Mouse (Mus musculus): Measurements from ENCODE around the gene Nlrp4a. TPM values are rescaled to one million over a fixed set of nuclear protein-coding genes. Genes with fewer than 3 reads are reported as not detected.
"Not testable (repeated sequence)": the region's sequence is repeated elsewhere in the genome, so short reads cannot be mapped to it uniquely, and the experiment has no call there.

Gene Nlrp4a
- not detected in 2 replicates for polyA plus RNA-seq (2015; fragmentation: Nextera tagmentation; extraction: Ambion mirVana)

GRCm38 (mm10) chr7:26434813-26435212 lies at the start of gene Nlrp4a:
Nlrp4a (plus strand) TSS chr7:26435113.
- no peak for DNase-seq (ENCODE audit: low spot score)

DNA sequence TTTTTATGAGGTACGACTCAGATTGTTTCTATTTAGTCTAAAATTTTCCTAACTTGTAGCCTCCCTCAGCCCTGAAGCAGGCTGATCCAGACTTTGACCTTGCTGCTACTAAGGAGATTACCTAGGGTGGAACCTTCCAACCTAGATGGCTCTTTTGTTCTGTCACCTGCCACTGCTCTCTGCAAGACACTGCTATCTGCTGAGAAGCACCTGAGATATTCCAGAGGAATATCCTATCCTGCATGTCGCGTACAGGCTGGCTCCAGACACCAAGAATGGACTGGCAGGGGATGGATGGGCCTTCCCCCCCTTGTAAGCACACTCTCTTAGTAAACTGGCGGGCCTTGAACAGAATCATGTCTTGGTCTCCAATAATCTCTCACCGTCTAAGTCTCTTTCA lies 48.2 kb upstream of the Nlrp4a start:
- DNase-seq (ENCODE audit: low spot score) = not testable (repeated sequence)

- not testable (repeated sequence) for DNase-seq (ENCODE audit: low spot score)
Measured at GRCm38 (mm10) chr7:26391137-26391536, 43.8 kb upstream of the Nlrp4a start.

DNA sequence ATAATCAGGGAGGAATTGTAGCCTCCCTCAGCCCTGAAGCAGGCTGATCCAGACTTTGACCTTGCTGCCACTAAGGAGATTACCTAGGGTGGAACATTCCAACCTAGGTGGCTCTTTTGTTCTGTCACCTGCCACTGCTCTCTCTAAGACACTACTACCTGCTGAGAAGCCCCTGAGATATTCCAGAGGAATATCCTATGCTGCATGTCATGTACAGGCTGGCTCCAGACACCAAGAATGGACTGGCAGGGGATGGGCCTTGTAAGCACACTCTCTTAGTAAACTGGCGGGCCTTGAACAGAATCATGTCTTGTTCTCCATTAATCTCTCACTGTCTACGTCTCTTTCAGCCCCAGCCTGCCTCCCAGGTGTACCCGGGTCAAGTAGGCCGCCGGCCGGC lies 43.1 kb upstream of the Nlrp4a start:
- not testable (repeated sequence) for DNase-seq (ENCODE audit: low spot score)

GRCm38 (mm10) chr7:26403600-26403999 lies 31.3 kb upstream of the Nlrp4a start, which contains the start of gene Nlrp9c:
Nlrp9c (minus strand) TSS chr7:26403700.
- not testable (repeated sequence) for DNase-seq (ENCODE audit: low spot score)

- no peak for DNase-seq (ENCODE audit: low spot score)
Measured at GRCm38 (mm10) chr7:26476690-26477089, 41.8 kb downstream of the Nlrp4a start.

- not testable (repeated sequence) for DNase-seq (ENCODE audit: low spot score)
Measured at GRCm38 (mm10) chr7:26489514-26489913, 54.6 kb downstream of the Nlrp4a start.

Other genes starting within 250 kb of the Nlrp4a start
- not detected in 2 replicates for gene Vmn1r184, start 174.8 kb upstream of the Nlrp4a start, polyA plus RNA-seq (2015; fragmentation: Nextera tagmentation; extraction: Ambion mirVana)
- not detected in 2 replicates for gene Cyp2a4, start 127.9 kb upstream of the Nlrp4a start, polyA plus RNA-seq (2015; fragmentation: Nextera tagmentation; extraction: Ambion mirVana)
- gene Nlrp9c, start 31.4 kb upstream of the Nlrp4a start, polyA plus RNA-seq (2015; fragmentation: Nextera tagmentation; extraction: Ambion mirVana) = not detected in 2 replicates
- not detected in 2 replicates for gene Nlrp9a, start 99.9 kb downstream of the Nlrp4a start, polyA plus RNA-seq (2015; fragmentation: Nextera tagmentation; extraction: Ambion mirVana)
- not detected in 2 replicates for gene Vmn1r185, start 183.4 kb downstream of the Nlrp4a start, polyA plus RNA-seq (2015; fragmentation: Nextera tagmentation; extraction: Ambion mirVana)

Data from thymus, postnatal 0 days (tissue).